Mouse (Mus musculus): Measurements from ENCODE around the gene Anapc1. TPM values are rescaled to one million over a fixed set of nuclear protein-coding genes. Genes with fewer than 3 reads are reported as not detected.

Anapc1 gene
- total RNA-seq, 2 experiments from 2014 or later: 24.8 to 27.4 TPM

GRCm38 (mm10) chr2:128566304-128567147, 120.7 kb downstream of the Anapc1 start:
- no peak for DNase-seq

- no peak for DNase-seq
These were observed 121.3 kb downstream of the Anapc1 start for GRCm38 (mm10) chr2:128565904-128566303.

- DNase-seq: no peak
These were observed 123.0 kb downstream of the Anapc1 start for GRCm38 (mm10) chr2:128564195-128564594.

Other genes with a start within 250 kb of the Anapc1 start
- gene Spdye4c, start 96.2 kb downstream of the Anapc1 start, total RNA-seq (2021): not detected
- 1 to 10 TPM; 1.7 to 2.6 TPM for gene Mertk, start 11.6 kb upstream of the Anapc1 start, total RNA-seq (2021)
- 10 to 100 TPM; 10.6 to 12.2 TPM for gene Tmem87b, start 130.7 kb upstream of the Anapc1 start, total RNA-seq (2021)
- 1 to 10 TPM; 3.6 to 4.8 TPM for gene Fbln7, start 175.6 kb upstream of the Anapc1 start, total RNA-seq (2021)

Data from gastrocnemius, postnatal 25 days (tissue).